Mouse (Mus musculus) heart, postnatal 0 days (tissue): ENCODE data around the gene Sh2d1b2.

Experiments used
- CTCF ChIP-seq: IDR thresholded peaks from 2 replicates; pipeline ENCODE4 v1.5.1; 2016; ENCODE audit warnings: antibody characterized with exemption, control low read depth, low read depth
- EP300 ChIP-seq: IDR thresholded peaks from 2 replicates; pipeline ENCODE4 v1.6.1; 2016; ENCODE audit warnings: antibody characterized with exemption, low read depth

GRCm38 (mm10) chr1:170214383-170214756 is 18.2 kb upstream of the Sh2d1b2 start:
- TF ChIP-seq CTCF (no peak), EP300 (no peak)
